Mouse (Mus musculus) intestine, embryonic 15.5 days (tissue): ENCODE data around the gene Cdk14. TPM values are rescaled to one million over a fixed set of nuclear protein-coding genes. Genes with fewer than 3 reads are reported as not detected.

Experiments used
- ATAC-seq: fragments of 200-750 bp; cut with Nextera tagmentation; 2 replicates; pipeline ENCODE4 v1.8.0; 2017; ENCODE audit warnings: moderate TSS enrichment, moderate library complexity
- H3K27ac ChIP-seq: fragments of 300-500 bp; sonication (generic); 2 replicates; pipeline ENCODE4 v1.5.1; 2015; ENCODE audit warnings: mild to moderate bottlenecking, inconsistent platforms
- H3K27me3 ChIP-seq: fragments of 300-500 bp; sonication (generic); replicated peaks from 2 replicates; pipeline ENCODE4 v1.6.1; 2015; ENCODE audit warnings: inconsistent platforms
- H3K36me3 ChIP-seq: fragments of 300-500 bp; sonication (generic); 2 replicates; pipeline ENCODE4 v1.6.1; 2015; ENCODE audit warnings: inconsistent platforms
- H3K4me1 ChIP-seq: fragments of 300-500 bp; sonication (generic); replicated peaks from 2 replicates; pipeline ENCODE4 v1.6.1; 2015; ENCODE audit warnings: inconsistent platforms
- H3K4me2 ChIP-seq: fragments of 300-500 bp; sonication (generic); replicated peaks from 2 replicates; pipeline ENCODE4 v1.6.1; 2015; ENCODE audit warnings: mild to moderate bottlenecking, inconsistent platforms
- H3K4me3 ChIP-seq: fragments of 300-500 bp; sonication (generic); replicated peaks from 2 replicates; pipeline ENCODE4 v1.5.1; 2015; ENCODE audit warnings: inconsistent platforms
- H3K9ac ChIP-seq: fragments of 300-500 bp; sonication (generic); 2 replicates; pipeline ENCODE4 v1.6.1; 2015; ENCODE audit warnings: inconsistent platforms
- H3K9me3 ChIP-seq: fragments of 300-500 bp; sonication (generic); 2 replicates; pipeline ENCODE4 v1.6.1; 2016; ENCODE audit warnings: inconsistent platforms
- WGBS: fragments of 180-500 bp; shearing (Covaris S2); methylation state at CpG from one replicate; pipeline ENCODE4 v1.1.7; 2015; 5-methylcytosine and 5-hydroxymethylcytosine counted together
- polyA plus RNA-seq: library from polyadenylated mRNA; unstranded; fragments of >200 nt; fragmentation: Nextera tagmentation; extraction: Ambion mirVana; gene quantifications from 2 replicates; pipeline ENCODE4 v1.2.1, GENCODE M21; 2015

The Cdk14 gene
- polyA plus RNA-seq, 1 experiment from 2014 or later: 16.6 TPM

GRCm38 (mm10) chr5:5055494-5055893 lies 364.6 kb downstream of the Cdk14 start:
- no peaks in the 10 kb centered on the region for H3K27me3 ChIP-seq
- no peak overlapping the region for H3K27ac ChIP-seq
- no peaks in the 10 kb centered on the region for H3K36me3 ChIP-seq
- no peak for ATAC-seq
- 41% methylated on average over 1 of the region's 1 CpGs for WGBS
- no peaks in the 10 kb centered on the region for H3K4me1 ChIP-seq
- H3K9me3 ChIP-seq: no peaks in the 10 kb centered on the region
- H3K4me3 ChIP-seq: no peak overlapping the region
- H3K9ac ChIP-seq: no peak overlapping the region
- no peak overlapping the region for H3K4me2 ChIP-seq

GRCm38 (mm10) chr5:5054270-5054669 lies 365.8 kb downstream of the Cdk14 start:
- ATAC-seq: no peak
- Histone ChIP-seq H3K4me1 (no peaks in the 10 kb centered on the region), H3K9ac (no peak overlapping the region), H3K9me3 (no peaks in the 10 kb centered on the region), H3K27ac (no peak overlapping the region), H3K4me3 (no peak overlapping the region), H3K36me3 (no peaks in the 10 kb centered on the region), H3K27me3 (no peaks in the 10 kb centered on the region), H3K4me2 (no peak overlapping the region)
- WGBS: 55% methylated on average over 1 of the region's 1 CpGs

- ATAC-seq: no peak
- H3K27ac ChIP-seq: no peak overlapping the region
Observed at GRCm38 (mm10) chr5:5044326-5044725, 375.8 kb downstream of the Cdk14 start.

GRCm38 (mm10) chr5:5042735-5043134 lies 377.4 kb downstream of the Cdk14 start:
- H3K4me3 ChIP-seq: no peak overlapping the region
- H3K36me3 ChIP-seq: no peaks in the 10 kb centered on the region
- no peaks in the 10 kb centered on the region for H3K27me3 ChIP-seq
- no peak overlapping the region for H3K27ac ChIP-seq
- 84% methylated on average over 1 of the region's 1 CpGs for WGBS
- no peak overlapping the region for H3K4me2 ChIP-seq
- no peaks in the 10 kb centered on the region for H3K9me3 ChIP-seq
- ATAC-seq: no peak
- H3K9ac ChIP-seq: no peak overlapping the region
- no peaks in the 10 kb centered on the region for H3K4me1 ChIP-seq

More at GRCm38 (mm10) chr5:5044326-5044725, 375.8 kb downstream of the Cdk14 start:
- WGBS: 80% methylated on average over 5 of the region's 5 CpGs
- H3K4me2 ChIP-seq: no peak overlapping the region
- H3K9me3 ChIP-seq: no peaks in the 10 kb centered on the region
- H3K27me3 ChIP-seq: no peaks in the 10 kb centered on the region
- H3K36me3 ChIP-seq: no peaks in the 10 kb centered on the region
- no peaks in the 10 kb centered on the region for H3K4me1 ChIP-seq
- H3K4me3 ChIP-seq: no peak overlapping the region
- no peak overlapping the region for H3K9ac ChIP-seq

- Histone ChIP-seq H3K4me1 (no peaks in the 10 kb centered on the region), H3K9me3 (no peaks in the 10 kb centered on the region), H3K27ac (no peak overlapping the region), H3K36me3 (no peaks in the 10 kb centered on the region), H3K4me2 (no peak overlapping the region), H3K27me3 (no peaks in the 10 kb centered on the region), H3K9ac (no peak overlapping the region), H3K4me3 (no peak overlapping the region)
- WGBS: 78% methylated on average over 4 of the region's 4 CpGs
- ATAC-seq: no peak
Observed at GRCm38 (mm10) chr5:5041480-5041879, 378.6 kb downstream of the Cdk14 start.

GRCm38 (mm10) chr5:5039700-5040284 lies 380.3 kb downstream of the Cdk14 start:
- Histone ChIP-seq H3K4me1 (no peaks in the 10 kb centered on the region), H3K9ac (no peak overlapping the region), H3K4me2 (no peak overlapping the region), H3K27ac (no peak overlapping the region), H3K27me3 (no peaks in the 10 kb centered on the region), H3K36me3 (no peaks in the 10 kb centered on the region), H3K4me3 (no peak overlapping the region), H3K9me3 (no peaks in the 10 kb centered on the region)
- ATAC-seq: no peak
- WGBS: 76% methylated on average over 4 of the region's 4 CpGs

- no peak overlapping the region for H3K4me2 ChIP-seq
- no peak for ATAC-seq
- no peaks in the 10 kb centered on the region for H3K27me3 ChIP-seq
- no peaks in the 10 kb centered on the region for H3K9me3 ChIP-seq
- no peaks in the 10 kb centered on the region for H3K36me3 ChIP-seq
- no peaks in the 10 kb centered on the region for H3K4me1 ChIP-seq
- no peak overlapping the region for H3K4me3 ChIP-seq
- no peak overlapping the region for H3K9ac ChIP-seq
- no peak overlapping the region for H3K27ac ChIP-seq
- WGBS: 86% methylated on average over 5 of the region's 5 CpGs
Observed at GRCm38 (mm10) chr5:5033445-5033844, 386.7 kb downstream of the Cdk14 start.

GRCm38 (mm10) chr5:5032847-5033246 lies 387.3 kb downstream of the Cdk14 start:
- Histone ChIP-seq H3K9ac (no peak overlapping the region), H3K27ac (no peak overlapping the region), H3K4me3 (no peak overlapping the region), H3K4me1 (no peaks in the 10 kb centered on the region), H3K4me2 (no peak overlapping the region), H3K36me3 (no peaks in the 10 kb centered on the region), H3K27me3 (no peaks in the 10 kb centered on the region), H3K9me3 (no peaks in the 10 kb centered on the region)
- no peak for ATAC-seq
- WGBS: 77% methylated on average over 6 of the region's 6 CpGs

- Histone ChIP-seq H3K4me3 (no peak overlapping the region), H3K27me3 (no peaks in the 10 kb centered on the region), H3K9ac (no peak overlapping the region), H3K36me3 (no peaks in the 10 kb centered on the region), H3K27ac (no peak overlapping the region), H3K4me2 (no peak overlapping the region), H3K9me3 (no peaks in the 10 kb centered on the region), H3K4me1 (no peaks in the 10 kb centered on the region)
- WGBS: 83% methylated on average over 11 of the region's 11 CpGs
- no peak for ATAC-seq
Observed at GRCm38 (mm10) chr5:5032446-5032845, 387.7 kb downstream of the Cdk14 start.

- no peak for ATAC-seq
- Histone ChIP-seq H3K27ac (no peak overlapping the region), H3K9ac (no peak overlapping the region), H3K9me3 (no peaks in the 10 kb centered on the region), H3K4me2 (no peak overlapping the region), H3K27me3 (no peaks in the 10 kb centered on the region), H3K36me3 (no peaks in the 10 kb centered on the region), H3K4me1 (no peaks in the 10 kb centered on the region), H3K4me3 (no peak overlapping the region)
- 63% methylated on average over 2 of the region's 2 CpGs for WGBS
Observed at GRCm38 (mm10) chr5:5030431-5030830, 389.7 kb downstream of the Cdk14 start.

GRCm38 (mm10) chr5:5018959-5019358 lies 401.2 kb downstream of the Cdk14 start:
- Histone ChIP-seq H3K27ac (no peak overlapping the region), H3K4me2 (no peak overlapping the region), H3K36me3 (no peaks in the 10 kb centered on the region), H3K4me1 (no peaks in the 10 kb centered on the region), H3K4me3 (no peak overlapping the region), H3K9ac (no peak overlapping the region), H3K27me3 (no peaks in the 10 kb centered on the region), H3K9me3 (no peaks in the 10 kb centered on the region)
- no peak for ATAC-seq
- WGBS: 92% methylated on average over 3 of the region's 3 CpGs

GRCm38 (mm10) chr5:5018242-5018641 lies 401.9 kb downstream of the Cdk14 start:
- Histone ChIP-seq H3K4me1 (no peaks in the 10 kb centered on the region), H3K36me3 (no peaks in the 10 kb centered on the region), H3K27me3 (no peaks in the 10 kb centered on the region), H3K9me3 (no peaks in the 10 kb centered on the region), H3K4me3 (no peak overlapping the region), H3K9ac (no peak overlapping the region), H3K4me2 (no peak overlapping the region), H3K27ac (no peak overlapping the region)
- ATAC-seq: no peak
- 71% methylated on average over 2 of the region's 2 CpGs for WGBS

- H3K27me3 ChIP-seq: no peaks in the 10 kb centered on the region
- no peaks in the 10 kb centered on the region for H3K9me3 ChIP-seq
- ATAC-seq: no peak
- H3K4me1 ChIP-seq: no peaks in the 10 kb centered on the region
- H3K36me3 ChIP-seq: no peaks in the 10 kb centered on the region
- H3K27ac ChIP-seq: no peak overlapping the region
- 91% methylated on average over 3 of the region's 3 CpGs for WGBS
- no peak overlapping the region for H3K4me2 ChIP-seq
- H3K9ac ChIP-seq: no peak overlapping the region
- no peak overlapping the region for H3K4me3 ChIP-seq
Observed at GRCm38 (mm10) chr5:5013783-5014182, 406.3 kb downstream of the Cdk14 start.
